Mouse (Mus musculus): ENCODE results near the gene Aqp8. TPM values are rescaled to one million over a fixed set of nuclear protein-coding genes. Genes with fewer than 3 reads are reported as not detected.

Aqp8 gene
- polyA plus RNA-seq, 1 experiment from 2014 or later = not detected

Other genes starting within 250 kb of the Aqp8 start
- 0.23 to 1.9 TPM in 2 of 3 replicates, not detected in the other for gene Slc5a11, start 247.5 kb upstream of the Aqp8 start, polyA plus RNA-seq (2018)
- 14.4 to 20.0 TPM (median 19.7 TPM) in 3 replicates for gene Lcmt1, start 92.5 kb upstream of the Aqp8 start, polyA plus RNA-seq (2018)
- 59.4 to 114 TPM (median 112 TPM) in 3 replicates for gene Arhgap17, start 92.4 kb upstream of the Aqp8 start, polyA plus RNA-seq (2018)
- gene Zkscan2, start 38.2 kb downstream of the Aqp8 start, polyA plus RNA-seq (2018) = not detected in 3 replicates